Mouse (Mus musculus): ENCODE results near the gene Gm29666.
"Not testable (repeated sequence)": the region's sequence is repeated elsewhere in the genome, so short reads cannot be mapped to it uniquely, and the experiment has no call there.

The Gm29666 gene

GRCm38 (mm10) chr15:84903843-84904385 is 15.9 kb downstream of the Gm29666 start:
- no peak for DNase-seq (ENCODE audit: low spot score)

DNA sequence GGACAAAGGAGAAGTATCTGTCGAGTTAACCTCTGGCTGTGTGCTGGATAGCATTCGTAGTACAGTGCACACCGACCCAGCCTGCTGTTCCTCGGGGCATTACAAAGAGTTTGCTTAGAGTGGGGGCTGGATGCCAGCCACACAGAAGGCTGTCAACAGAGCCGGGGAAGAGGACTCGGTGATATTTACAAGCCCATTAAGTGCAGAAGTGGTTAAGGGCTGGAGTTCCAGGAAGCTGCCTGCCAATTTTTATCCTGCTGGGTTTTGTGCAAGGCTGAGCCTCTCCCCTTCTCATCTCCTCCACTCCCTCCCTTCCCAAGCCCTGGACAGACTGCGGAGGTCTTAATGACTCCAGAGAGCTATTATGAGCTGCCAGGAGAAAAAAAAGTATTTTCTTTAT is 21.8 kb downstream of the Gm29666 start:
- DNase-seq (ENCODE audit: low spot score), result no peak

DNA sequence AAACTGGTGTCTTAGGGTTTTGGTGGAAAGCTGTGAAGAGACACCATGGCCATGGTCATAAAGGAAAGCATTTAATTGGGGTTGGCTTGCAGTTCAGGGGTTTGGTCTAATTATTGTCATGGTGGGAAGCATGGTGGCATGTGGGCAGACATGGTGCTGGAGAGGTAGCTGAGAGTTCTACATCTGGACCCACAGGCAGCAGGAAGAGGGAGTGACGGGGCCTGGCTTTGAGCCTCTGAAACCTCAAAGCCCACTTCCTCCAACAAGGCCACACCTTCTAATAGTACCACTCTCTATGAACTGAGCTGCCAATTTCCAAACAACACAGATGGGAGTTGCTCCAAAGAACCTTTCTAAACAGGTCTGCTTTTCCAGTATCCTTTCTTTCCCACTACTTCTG is 23.2 kb downstream of the Gm29666 start:
- no peak for DNase-seq (ENCODE audit: low spot score)

DNA sequence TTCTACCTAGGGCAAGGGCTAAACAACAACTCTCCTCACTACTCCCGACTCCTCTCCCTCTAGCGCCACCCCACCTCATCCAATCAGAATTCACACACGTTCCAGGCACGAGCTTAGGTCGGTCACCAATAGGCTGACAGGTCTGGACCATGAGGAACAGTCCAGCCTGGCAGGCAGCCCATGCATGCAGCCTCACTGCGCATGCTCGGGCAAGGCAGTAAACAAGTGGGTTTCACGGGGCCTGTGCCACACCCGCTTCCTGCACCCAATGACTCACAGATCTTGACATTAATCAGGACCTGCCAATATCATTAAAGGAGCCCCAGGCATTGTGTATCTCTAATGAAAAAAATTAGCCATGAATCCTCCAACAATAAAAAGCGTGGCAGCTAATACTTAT is 23.6 kb downstream of the Gm29666 start:
- DNase-seq (ENCODE audit: low spot score), result not testable (repeated sequence)

DNA sequence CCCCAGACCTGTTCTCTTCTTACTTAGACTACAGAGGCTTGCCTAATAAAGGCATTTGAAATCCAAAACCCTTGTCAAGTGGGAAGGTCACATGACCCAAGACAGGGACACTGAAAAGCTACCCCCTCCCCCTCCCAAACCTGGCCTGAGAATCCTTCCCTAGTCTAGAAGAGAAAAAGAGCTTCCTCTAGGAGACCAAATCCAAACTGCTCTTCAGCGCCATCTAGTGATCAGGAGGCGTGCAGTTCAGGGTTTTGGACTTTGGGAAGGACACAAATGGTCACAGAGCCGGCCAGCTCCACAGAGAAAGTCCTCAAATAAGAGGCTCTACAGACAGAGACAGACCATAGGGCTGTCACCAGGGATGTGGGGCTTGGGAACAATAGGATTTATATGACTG is 28.2 kb downstream of the Gm29666 start:
- peak; percentile 92 for DNase-seq (ENCODE audit: low spot score)

DNA sequence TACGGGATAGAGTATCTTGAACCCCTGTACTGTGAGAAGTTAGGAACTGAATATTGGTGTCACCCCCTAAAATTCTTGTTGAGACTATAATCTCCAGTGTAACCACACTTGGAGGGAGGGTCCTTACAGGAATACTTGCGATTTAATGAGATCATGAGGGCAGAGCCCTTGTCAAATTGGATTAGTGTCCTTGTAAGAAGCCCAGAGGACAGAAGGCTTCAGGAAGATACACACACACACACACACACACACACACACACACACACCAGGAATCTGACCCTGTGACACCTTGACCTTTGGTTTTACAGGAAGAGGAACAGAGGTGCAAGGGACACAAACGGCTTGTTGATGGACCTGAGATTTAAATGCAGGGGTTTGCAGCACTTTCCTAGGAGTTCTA is 28.6 kb downstream of the Gm29666 start:
- peak; percentile 64 for DNase-seq (ENCODE audit: low spot score)

DNA sequence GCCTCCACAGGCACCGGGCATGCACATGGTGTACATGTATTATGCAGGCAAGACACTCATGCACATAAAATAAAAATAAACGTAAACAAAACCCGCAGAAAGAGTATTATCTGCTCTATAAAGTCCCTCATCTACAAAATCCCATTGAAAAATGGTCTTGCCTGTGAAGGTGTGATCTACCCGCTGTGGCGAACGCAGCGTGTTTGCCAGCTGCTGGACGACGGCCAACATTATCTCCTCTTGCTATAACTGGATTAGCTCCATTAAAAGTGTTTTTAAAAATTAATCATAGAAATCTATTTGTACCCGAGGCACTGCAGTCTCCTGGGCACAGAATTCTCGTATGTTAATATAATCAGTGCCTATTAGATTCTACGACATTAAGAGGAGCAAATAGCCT is 31.8 kb downstream of the Gm29666 start:
- DNase-seq (ENCODE audit: low spot score), result no peak

GRCm38 (mm10) chr15:84877029-84877815 is 42.6 kb downstream of the Gm29666 start:
- DNase-seq (ENCODE audit: low spot score), result no peak

- DNase-seq (ENCODE audit: low spot score), result no peak
Observed at GRCm38 (mm10) chr15:84873867-84874266, 46.0 kb downstream of the Gm29666 start.

- no peak for DNase-seq (ENCODE audit: low spot score)
Observed at GRCm38 (mm10) chr15:84873079-84873478, 46.8 kb downstream of the Gm29666 start.

- DNase-seq (ENCODE audit: low spot score), result no peak
Observed at GRCm38 (mm10) chr15:84871802-84872201, 48.0 kb downstream of the Gm29666 start.

DNA sequence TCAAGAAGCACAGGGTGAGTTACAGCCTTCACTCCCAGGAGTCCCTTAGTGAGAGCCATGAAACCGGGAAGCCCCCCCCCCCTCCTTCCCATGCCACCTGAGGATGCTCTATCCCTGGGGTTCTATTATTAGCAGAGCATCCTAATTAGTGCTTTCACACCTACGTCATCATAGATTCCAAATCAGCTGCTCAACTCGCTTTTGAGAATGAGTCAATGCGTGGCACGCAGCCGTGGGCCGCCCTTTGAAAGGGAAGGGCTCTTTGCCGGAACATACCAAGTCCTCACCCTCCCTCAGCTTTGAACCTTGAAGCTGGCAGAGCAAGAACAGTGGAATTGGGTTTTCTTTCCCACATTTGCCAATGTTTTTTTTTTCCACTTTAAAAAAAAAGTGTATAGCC is 57.9 kb downstream of the Gm29666 start:
- no peak for DNase-seq (ENCODE audit: low spot score)

Measured in retina, embryonic 14.5 days (tissue).